Mouse (Mus musculus) embryo, embryonic 9.5 days (tissue): Measurements from ENCODE around the gene Slc25a35.
A peak's percentile ranks its signal among the peaks of the same experiment; 100 is the strongest.
"Not testable (repeated sequence)": the region's sequence is repeated elsewhere in the genome, so short reads cannot be mapped to it uniquely, and the experiment has no call there.

ENCODE experiments used
- DNase-seq: peaks from one replicate; pipeline ENCODE4 v3.0.0-alpha.2; 2017; ENCODE audit errors: extremely low spot score

The Slc25a35 gene

GRCm38 (mm10) chr11:68967337-68968282, at the start of gene Slc25a35:
Gene Slc25a35, plus strand, starts transcription at chr11:68968131.
- DNase-seq, result peak; percentile 85

- no peak for DNase-seq
These were observed 44.7 kb upstream of the Slc25a35 start for GRCm38 (mm10) chr11:68923191-68923590.

GRCm38 (mm10) chr11:68924749-68925148, 43.2 kb upstream of the Slc25a35 start:
- no peak for DNase-seq

GRCm38 (mm10) chr11:68926981-68927380, 41.0 kb upstream of the Slc25a35 start, which contains the start of gene Odf4:
Gene Odf4, minus strand, starts transcription at chr11:68927081.
- DNase-seq, result no peak

GRCm38 (mm10) chr11:68929947-68930346, 38.0 kb upstream of the Slc25a35 start:
- DNase-seq, result no peak

- no peak for DNase-seq
These were observed 33.9 kb upstream of the Slc25a35 start for GRCm38 (mm10) chr11:68933885-68934507.

GRCm38 (mm10) chr11:68936951-68937350, 31.0 kb upstream of the Slc25a35 start:
- DNase-seq, result not testable (repeated sequence)

- DNase-seq, result peak; percentile 90
These were observed 28.3 kb upstream of the Slc25a35 start for GRCm38 (mm10) chr11:68939451-68940304.

- no peak for DNase-seq
These were observed 27.4 kb upstream of the Slc25a35 start for GRCm38 (mm10) chr11:68940516-68940915.

GRCm38 (mm10) chr11:68942731-68943130, 25.2 kb upstream of the Slc25a35 start:
- DNase-seq, result no peak

- no peak for DNase-seq
These were observed 22.7 kb upstream of the Slc25a35 start for GRCm38 (mm10) chr11:68945245-68945644.

- DNase-seq, result no peak
These were observed 21.9 kb upstream of the Slc25a35 start for GRCm38 (mm10) chr11:68946001-68946400.

- no peak for DNase-seq
These were observed 21.0 kb upstream of the Slc25a35 start for GRCm38 (mm10) chr11:68946806-68947440.

- no peak for DNase-seq
These were observed 20.4 kb upstream of the Slc25a35 start for GRCm38 (mm10) chr11:68947542-68947993.

GRCm38 (mm10) chr11:68953903-68954302, 14.0 kb upstream of the Slc25a35 start:
- DNase-seq, result peak; percentile 14

- DNase-seq, result peak; percentile 33
These were observed 13.5 kb upstream of the Slc25a35 start for GRCm38 (mm10) chr11:68954408-68954807.

- no peak for DNase-seq
These were observed 12.5 kb upstream of the Slc25a35 start for GRCm38 (mm10) chr11:68955473-68955872.

GRCm38 (mm10) chr11:68956107-68956506, 11.8 kb upstream of the Slc25a35 start:
- no peak for DNase-seq

- DNase-seq, result no peak
These were observed 11.2 kb upstream of the Slc25a35 start for GRCm38 (mm10) chr11:68956697-68957096.

GRCm38 (mm10) chr11:68957308-68957707, 10.6 kb upstream of the Slc25a35 start, which contains the start of gene Arhgef15:
Gene Arhgef15, minus strand, starts transcription at chr11:68957480.
- DNase-seq, result no peak

GRCm38 (mm10) chr11:68957971-68958370, 10.0 kb upstream of the Slc25a35 start:
- DNase-seq, result no peak
